Mouse (Mus musculus) c-Kit-positive CD71-negative TER-119-negative erythroid progenitor cells, embryonic 14.5 days (primary cell): ENCODE measurements around the gene Retreg1.

ENCODE experiments used
- DNase-seq: peaks from one replicate; pipeline ENCODE4 v3.0.0-alpha.2; 2013; ENCODE audit warnings: low read depth

The Retreg1 gene

GRCm38 (mm10) chr15:25919995-25920394 is 77.0 kb downstream of the Retreg1 start:
- no peak for DNase-seq

GRCm38 (mm10) chr15:25920886-25921285 is 77.9 kb downstream of the Retreg1 start:
- no peak for DNase-seq

- DNase-seq, result no peak
Observed at GRCm38 (mm10) chr15:25922007-25922406, 79.0 kb downstream of the Retreg1 start.

DNA sequence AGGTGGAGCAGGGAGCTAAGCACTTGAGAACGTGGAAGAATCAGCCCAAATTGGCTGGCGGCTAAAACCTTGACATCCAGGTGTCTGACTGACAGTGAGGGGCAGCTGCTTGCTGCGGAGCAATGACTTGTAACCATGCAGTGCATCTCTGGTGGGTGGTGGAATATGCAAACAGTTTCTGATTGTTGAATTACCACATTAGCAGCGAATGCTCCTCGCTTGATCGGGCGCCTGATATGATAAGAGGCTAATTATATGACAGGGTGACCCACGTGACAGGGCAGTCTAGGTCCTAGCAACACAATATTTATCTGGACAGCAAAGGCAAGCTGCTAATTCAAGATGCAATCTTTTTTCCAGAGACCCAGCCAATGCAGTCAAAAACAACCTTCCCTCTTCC is 80.9 kb downstream of the Retreg1 start:
- DNase-seq, result no peak

GRCm38 (mm10) chr15:25926171-25926570 is 83.2 kb downstream of the Retreg1 start:
- DNase-seq, result no peak

DNA sequence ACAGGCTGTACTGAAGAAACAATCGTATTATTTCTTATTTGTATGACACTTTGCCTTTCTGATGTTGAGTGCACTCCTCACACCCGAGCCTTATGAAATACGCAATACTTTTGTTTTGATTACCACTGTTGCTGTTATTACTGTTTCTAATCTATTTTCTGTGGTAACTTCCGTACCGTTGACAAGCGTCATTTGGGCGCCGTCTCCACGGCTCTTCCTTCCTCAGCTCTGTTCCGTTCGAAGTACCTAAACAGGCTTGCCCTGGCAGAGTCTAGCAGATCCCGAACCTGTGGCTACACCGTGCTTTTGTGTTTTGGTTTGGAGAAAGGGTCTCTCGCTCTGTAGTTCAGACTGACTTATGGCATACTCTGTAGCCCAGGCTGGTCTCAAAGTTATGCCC is 84.1 kb downstream of the Retreg1 start:
- DNase-seq, result no peak

- DNase-seq, result no peak
Observed at GRCm38 (mm10) chr15:25928001-25928400, 85.0 kb downstream of the Retreg1 start.

DNA sequence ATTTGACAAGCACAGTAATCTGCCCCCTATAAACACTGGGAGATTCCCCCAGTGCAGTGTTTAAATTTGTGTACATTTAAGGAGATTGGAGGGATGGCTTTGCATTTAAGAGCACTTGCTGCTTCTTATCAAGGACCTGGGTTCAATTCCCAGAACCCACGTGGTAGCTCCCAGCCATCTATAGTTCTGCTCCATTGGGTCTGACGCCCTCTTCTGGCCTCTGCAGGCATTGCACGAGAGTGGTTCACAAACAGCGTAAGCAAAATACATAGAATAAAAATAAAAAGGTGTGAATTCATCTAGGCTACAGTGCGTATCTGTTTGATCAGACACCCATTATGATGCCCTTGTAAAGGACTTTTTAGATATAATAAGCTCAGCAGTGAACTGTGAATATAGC is 85.9 kb downstream of the Retreg1 start:
- no peak for DNase-seq

DNA sequence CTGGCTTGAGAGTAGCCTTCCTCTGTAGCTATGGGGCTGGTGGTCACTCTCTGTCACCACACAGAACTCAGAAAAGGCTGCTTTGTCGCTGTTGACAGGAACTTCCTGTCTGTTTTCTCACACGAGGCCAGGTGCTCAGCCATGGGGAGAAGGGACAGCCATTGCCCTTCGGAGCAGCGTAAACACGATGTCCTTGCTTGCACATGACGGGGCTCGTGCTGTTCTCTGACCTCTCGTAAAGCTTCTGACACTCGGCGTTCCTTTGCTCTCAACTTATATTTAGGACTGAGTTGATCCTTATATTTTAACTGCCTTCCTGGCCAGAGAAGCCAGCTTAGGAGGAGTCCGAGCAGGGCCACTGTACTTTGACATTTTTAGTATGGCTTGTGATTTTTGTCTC is 86.5 kb downstream of the Retreg1 start:
- DNase-seq, result no peak

GRCm38 (mm10) chr15:25929936-25930335 is 87.0 kb downstream of the Retreg1 start:
- DNase-seq, result no peak

GRCm38 (mm10) chr15:25930657-25931056 is 87.7 kb downstream of the Retreg1 start:
- DNase-seq, result no peak

DNA sequence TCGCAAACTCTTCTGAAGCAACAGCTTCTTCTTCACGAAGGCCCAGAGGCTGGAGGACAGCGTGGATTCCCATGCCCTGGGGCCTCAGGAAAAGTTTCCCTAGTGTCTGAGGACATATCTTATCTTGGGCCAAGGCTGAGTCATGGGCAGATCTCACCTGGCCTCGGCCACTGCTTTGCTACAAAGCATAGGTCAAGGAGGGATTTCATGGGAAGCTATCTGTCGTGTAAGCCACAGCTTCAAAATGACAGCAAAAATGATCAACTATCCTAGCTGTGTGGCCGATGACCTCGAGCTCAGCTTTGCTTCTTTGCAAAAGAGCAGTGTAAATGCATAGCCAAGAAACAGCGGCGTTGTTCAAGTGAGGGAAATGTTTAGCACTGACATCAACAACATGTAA is 89.5 kb downstream of the Retreg1 start:
- no peak for DNase-seq

DNA sequence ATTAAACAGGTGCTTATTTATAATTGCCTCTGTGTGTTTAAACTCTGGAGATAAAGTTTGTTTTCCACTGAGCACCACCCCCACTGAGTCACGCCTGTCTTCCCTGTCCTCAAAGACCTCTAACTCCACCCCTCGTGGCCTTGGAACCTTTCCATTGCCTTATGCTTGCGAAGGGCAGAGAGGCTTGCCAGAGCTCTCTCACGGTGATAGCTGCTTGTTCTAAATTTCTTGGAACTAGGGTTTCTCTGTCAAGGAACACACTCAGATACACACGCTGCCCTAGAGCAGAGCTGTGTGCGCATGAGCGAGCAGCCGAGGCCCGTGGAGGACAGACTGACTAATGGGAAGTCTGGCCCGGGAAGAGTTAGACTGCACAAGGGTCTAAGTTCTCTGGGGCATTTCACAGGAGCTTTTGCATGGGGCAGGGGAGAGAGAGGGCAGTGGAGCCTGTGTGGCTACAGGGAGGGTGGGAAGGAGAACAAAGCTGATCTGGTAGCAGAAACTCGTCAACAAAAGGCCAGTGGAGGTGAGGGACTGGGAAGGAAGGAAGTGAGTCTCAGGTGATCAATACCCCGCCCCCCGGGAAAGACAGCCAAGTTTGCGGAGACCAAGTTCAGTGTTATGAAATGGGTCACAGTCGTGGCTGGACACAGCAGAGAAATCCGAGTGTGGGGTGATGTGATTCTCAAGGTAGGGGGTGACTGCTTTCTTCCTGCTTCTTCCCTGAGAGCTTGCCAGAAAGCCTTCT is 90.1 kb downstream of the Retreg1 start:
- peak; percentile 44 for DNase-seq

DNA sequence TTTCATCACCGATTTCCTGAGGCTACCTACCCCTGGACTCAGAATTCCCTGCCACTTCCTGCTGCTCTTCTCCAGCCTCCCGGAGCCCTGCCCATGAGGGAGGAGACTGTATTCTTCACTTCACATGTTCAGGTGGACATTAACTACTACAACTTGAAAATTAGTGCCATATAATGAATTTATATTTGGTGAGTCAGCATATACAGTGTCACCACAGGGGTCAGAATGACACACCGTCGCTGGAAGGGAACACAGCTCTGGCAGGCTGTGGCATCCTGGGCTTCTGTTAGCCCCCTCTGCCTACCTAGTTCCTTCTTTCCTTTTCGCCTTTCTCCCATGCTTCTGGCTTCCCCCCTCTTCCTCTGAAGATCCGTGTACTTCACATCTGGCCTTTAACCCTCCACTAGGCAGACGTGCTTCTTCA is 90.7 kb downstream of the Retreg1 start:
- no peak for DNase-seq

GRCm38 (mm10) chr15:25934411-25934810 is 91.4 kb downstream of the Retreg1 start:
- DNase-seq, result no peak

DNA sequence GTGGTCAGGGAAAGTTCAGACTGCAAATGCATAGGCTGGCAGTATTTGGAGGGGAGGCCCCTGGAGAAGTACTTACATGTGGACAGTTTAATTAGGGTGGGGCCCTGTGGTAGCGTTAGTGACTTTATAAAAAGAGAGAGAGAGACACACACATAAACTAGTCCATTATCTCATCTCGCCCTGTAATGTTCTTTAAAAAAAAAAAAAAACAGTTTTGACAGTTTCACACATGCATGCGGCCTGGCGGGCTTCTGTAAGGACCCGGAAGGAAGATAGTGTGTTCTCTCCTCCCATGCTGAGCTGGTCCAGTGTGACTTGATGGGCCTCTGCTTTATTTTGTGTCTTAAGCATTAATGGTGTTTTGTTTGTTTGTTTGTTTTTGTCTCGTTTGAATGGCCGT is 95.5 kb downstream of the Retreg1 start:
- DNase-seq, result no peak

DNA sequence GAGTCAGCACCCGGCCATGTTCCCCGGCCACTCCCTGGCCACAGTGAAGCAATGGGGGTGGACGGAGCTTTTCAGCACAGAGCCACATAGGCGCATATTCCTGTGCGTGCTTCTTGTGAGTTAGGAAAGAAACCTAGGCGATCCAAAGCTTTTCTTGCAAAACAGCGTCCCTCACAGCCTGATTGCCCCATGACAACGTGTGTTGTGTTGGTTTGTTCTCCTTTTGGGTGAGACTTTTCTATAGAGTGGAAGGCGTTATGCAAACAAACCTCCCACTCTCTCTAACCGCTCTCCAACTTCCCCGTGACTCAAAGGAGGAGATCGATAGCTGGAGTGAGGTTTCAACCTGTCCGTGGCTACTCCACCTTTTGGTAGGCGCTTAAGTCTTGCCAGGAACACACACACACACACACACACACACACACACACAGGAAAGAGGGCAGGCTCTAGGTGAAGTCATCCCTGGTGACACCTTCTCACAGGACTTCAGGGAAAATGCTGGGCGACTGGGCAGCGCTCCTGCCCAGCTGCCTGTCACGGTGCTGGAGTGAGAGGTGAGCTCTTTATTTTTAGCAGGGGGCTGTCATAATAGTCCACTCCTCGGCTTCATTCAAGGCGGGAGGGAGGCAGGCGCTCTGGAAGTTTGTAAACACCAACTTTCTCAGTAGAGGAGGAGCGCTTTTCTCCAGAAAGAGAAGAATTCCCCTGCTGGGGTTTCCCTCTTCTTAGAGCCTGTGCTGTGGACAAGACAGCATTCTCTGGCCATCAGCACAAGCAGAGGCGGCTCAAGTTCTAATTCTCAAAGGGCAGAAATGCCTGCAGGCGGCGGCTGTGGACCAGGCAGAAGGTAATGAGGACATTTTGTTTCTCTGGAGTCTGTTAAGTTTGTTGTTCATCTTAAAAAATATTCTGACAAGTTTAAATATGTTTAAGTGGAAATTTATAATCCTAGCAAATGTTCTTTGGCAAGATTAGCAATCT is 97.7 kb downstream of the Retreg1 start:
- peak; percentile 40 for DNase-seq

DNA sequence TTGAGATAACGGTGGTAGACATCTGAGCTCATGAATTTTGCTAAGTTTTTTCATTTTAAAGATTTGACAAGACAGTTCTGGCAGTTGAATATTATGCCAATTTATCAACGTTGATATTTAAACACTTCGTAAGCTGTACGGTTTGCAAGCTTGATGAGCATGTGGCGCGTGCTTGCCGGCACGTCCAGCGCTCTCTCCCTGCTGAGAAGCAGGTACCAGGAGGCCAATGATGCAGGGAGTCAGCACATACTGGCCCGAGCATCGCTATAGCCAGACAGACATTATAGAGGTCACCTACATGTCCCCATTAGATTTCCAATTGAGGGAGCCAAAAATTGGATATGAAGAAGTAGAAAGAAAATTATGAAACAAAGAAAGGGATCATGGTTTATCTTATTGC is 98.5 kb downstream of the Retreg1 start:
- no peak for DNase-seq

- DNase-seq, result no peak
Observed at GRCm38 (mm10) chr15:25942415-25942814, 99.4 kb downstream of the Retreg1 start.

DNA sequence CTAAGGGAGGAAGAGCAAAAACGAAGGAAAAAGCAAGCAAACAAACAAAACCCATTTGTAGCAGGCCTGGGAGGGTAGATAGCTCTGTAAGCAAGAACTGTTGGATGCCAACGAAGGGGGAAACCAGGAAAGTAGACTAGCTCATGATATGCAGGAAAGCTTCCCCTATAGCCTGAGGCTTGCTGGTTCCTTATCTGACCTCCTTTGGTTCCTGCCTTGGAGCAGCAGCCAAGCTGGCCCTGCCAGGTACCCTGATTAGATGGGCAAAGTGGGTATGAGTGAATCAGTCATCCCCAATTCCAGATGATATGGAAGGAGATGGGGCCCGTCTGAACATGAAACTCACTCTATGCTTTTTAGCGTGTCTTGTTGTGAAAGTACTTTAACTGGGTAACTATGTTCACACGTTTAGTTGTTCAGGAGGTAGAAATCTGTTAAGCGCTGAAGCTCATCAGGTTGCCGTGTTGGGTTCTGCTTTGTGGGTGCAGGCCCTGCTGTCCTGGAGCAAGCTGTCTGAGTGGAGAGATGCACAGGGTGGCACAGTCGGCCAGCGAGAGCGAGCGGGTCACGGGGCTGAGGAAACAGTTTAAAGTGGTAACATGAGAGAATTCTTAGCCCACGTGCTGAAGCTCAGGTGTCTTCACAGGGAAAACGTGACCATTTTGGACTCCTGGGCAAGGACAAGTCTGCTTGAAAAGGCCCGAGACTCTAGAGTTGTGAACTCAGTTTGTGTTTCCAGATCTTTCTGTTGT is 100.6 kb downstream of the Retreg1 start:
- DNase-seq, result no peak

DNA sequence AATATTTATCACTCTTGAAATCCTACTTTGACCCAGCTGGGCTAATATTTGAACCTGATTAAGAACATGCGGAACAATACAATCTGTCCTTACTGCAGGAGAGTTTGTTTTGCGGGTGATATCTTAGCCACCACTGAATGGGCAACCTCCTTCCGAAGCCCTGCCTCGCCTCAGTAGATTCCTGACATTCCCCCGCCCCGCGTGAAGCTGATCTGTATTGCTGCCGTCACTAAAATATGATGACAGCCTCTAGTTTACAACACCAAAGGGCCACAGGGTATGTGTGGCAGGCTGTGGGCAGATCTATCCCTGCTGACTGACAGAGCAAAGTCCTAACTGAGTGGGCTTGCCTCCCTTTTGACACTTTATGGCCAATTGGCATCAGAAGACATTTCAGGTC is 102.2 kb downstream of the Retreg1 start:
- no peak for DNase-seq

- DNase-seq, result no peak
Observed at GRCm38 (mm10) chr15:25946482-25946881, 103.5 kb downstream of the Retreg1 start.
